Mouse (Mus musculus): ENCODE results near the gene Mars. TPM values are rescaled to one million over a fixed set of nuclear protein-coding genes. Genes with fewer than 3 reads are reported as not detected.
"Not testable (repeated sequence)": the region's sequence is repeated elsewhere in the genome, so short reads cannot be mapped to it uniquely, and the experiment has no call there.

Gene Mars
- total and polyA plus RNA-seq, 3 experiments: 143 to 224 (median 161) TPM

GRCm38 (mm10) chr10:127314950-127315349, 3.4 kb upstream of the Mars start:
- H3K27ac ChIP-seq (ENCODE audit: insufficient read depth, low read depth); H3K4me2 ChIP-seq (ENCODE audit: insufficient read depth, low read depth, poor library complexity, severe bottlenecking); dilution Hi-C loops (cut with MboI; ENCODE audit: extremely low pct_ligation_motif_present, extremely low pct_unique_long_range_greater_than_20kb, low sequenced_read_pairs); H3K4me3 ChIP-seq (replicated peaks in 1 of 3; ENCODE audit: low read depth in 2 of 3, low read length in 2 of 3, poor library complexity in 1 of 3); DNase-seq (ENCODE audit: extremely low read depth); in situ Hi-C loops (cut with MboI; ENCODE audit: low pct_ligation_motif_present, low pct_unique_long_range_greater_than_20kb, low sequenced_read_pairs); H3K9me3 ChIP-seq (replicated peaks; ENCODE audit: low read length); H3K9ac ChIP-seq (ENCODE audit: insufficient read depth, low read depth); H3K4me1 ChIP-seq (ENCODE audit: control insufficient read depth in 1 of 2, insufficient read depth in 2 of 2); H3K27me3 ChIP-seq (replicated peaks); H3K36me3 ChIP-seq (replicated peaks in 1 of 2; ENCODE audit: control insufficient read depth in 1 of 2, insufficient read depth in 1 of 2, low read length in 1 of 2): not testable (repeated sequence)
- peaks cover 10% of the 10 kb centered on the region for H3K79me2 ChIP-seq (replicated peaks; ENCODE audit: control insufficient read depth, extremely low read depth, insufficient read depth, poor library complexity, severe bottlenecking)
- TF ChIP-seq CTCF (conservative IDR thresholded peaks at IDR 0.05 in 1 of 2, IDR thresholded peaks at IDR 0.05 in 1 of 2; ENCODE audit: low read depth in 2 of 2, low read length in 2 of 2): peak in 1 of 2 experiments; percentile 27; a peak in 2 of 4 replicates

- H3K79me2 ChIP-seq (replicated peaks; ENCODE audit: control insufficient read depth, extremely low read depth, insufficient read depth, poor library complexity, severe bottlenecking): peaks cover 18% of the 10 kb centered on the region
- in situ Hi-C loops (cut with MboI; ENCODE audit: low pct_ligation_motif_present, low pct_unique_long_range_greater_than_20kb, low sequenced_read_pairs); H3K9ac ChIP-seq (ENCODE audit: insufficient read depth, low read depth); H3K4me2 ChIP-seq (ENCODE audit: insufficient read depth, low read depth, poor library complexity, severe bottlenecking); H3K9me3 ChIP-seq (replicated peaks; ENCODE audit: low read length); H3K27me3 ChIP-seq (replicated peaks); DNase-seq (ENCODE audit: extremely low read depth); H3K27ac ChIP-seq (ENCODE audit: insufficient read depth, low read depth); H3K4me3 ChIP-seq (replicated peaks in 1 of 3; ENCODE audit: low read depth in 2 of 3, low read length in 2 of 3, poor library complexity in 1 of 3); dilution Hi-C loops (cut with MboI; ENCODE audit: extremely low pct_ligation_motif_present, extremely low pct_unique_long_range_greater_than_20kb, low sequenced_read_pairs): not testable (repeated sequence)
- H3K36me3 ChIP-seq (replicated peaks in 1 of 2; ENCODE audit: control insufficient read depth in 1 of 2, insufficient read depth in 1 of 2, low read length in 1 of 2): peaks cover 12 to 14% of the 10 kb centered on the region in 2 experiments
- peaks cover 5 to 17% of the 10 kb centered on the region in 2 experiments for H3K4me1 ChIP-seq (ENCODE audit: control insufficient read depth in 1 of 2, insufficient read depth in 2 of 2)
Measured at GRCm38 (mm10) chr10:127313516-127313915, 1.9 kb upstream of the Mars start.

DNA sequence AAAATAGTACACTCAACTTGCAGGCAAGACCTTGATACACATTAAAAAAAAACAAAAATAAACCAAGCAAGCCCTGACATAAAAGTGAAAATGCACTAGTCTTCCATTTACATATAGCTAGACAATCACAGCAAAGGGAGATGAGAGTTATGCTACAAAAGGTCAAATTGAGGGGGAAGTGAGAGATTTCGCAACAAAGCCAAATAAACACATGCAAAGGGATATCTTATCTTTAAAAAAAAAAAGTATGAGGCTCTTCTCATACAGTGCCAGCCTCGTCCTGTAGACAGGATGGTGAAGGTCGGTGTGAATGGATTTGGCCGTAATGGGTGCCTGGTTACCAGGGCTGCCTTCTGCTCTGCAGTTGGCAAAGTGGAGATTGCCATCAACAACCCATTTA, 1.3 kb upstream of the Mars start:
- in situ Hi-C loops (cut with MboI; ENCODE audit: low pct_ligation_motif_present, low pct_unique_long_range_greater_than_20kb, low sequenced_read_pairs): no loop called here
- no peak overlapping the region for H3K9ac ChIP-seq (ENCODE audit: insufficient read depth, low read depth)
- TF ChIP-seq ZMIZ1 (IDR thresholded peaks at IDR 0.05; ENCODE audit: low read depth, low read length) (no peak), MYC (IDR thresholded peaks at IDR 0.05; ENCODE audit: low read depth, low read length) (no peak), RCOR1 (conservative IDR thresholded peaks at IDR 0.05; ENCODE audit: low read depth, low read length) (no peak)

DNA sequence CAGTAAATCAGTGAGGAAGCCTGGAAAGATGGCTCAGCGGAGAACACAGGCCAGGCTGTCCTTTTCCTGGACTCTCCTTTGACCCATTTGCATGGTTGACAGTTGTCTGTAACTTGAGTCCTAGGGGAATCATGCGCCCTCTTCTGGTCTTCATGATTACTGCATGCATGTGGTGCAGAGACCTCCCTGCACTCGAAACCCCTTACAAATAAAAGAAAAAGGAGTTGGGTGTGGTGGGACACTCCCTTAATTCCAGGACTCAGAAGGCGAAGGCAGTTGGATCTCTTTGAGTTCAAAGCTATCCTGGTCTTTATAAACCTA, 730 bp upstream of the Mars start:
- Histone ChIP-seq H3K9me3 (replicated peaks; ENCODE audit: low read length) (no peaks in the 10 kb centered on the region), H3K27ac (ENCODE audit: insufficient read depth, low read depth) (peak overlapping the region; percentile 91; the same call in 1 of the 2 replicates), H3K27me3 (replicated peaks) (no peaks in the 10 kb centered on the region), H3K79me2 (replicated peaks; ENCODE audit: control insufficient read depth, extremely low read depth, insufficient read depth, poor library complexity, severe bottlenecking) (peaks cover 19% of the 10 kb centered on the region), H3K9ac (ENCODE audit: insufficient read depth, low read depth) (peak overlapping the region; percentile 93), H3K4me1 (ENCODE audit: control insufficient read depth in 1 of 2, insufficient read depth in 2 of 2) (peaks cover 5 to 17% of the 10 kb centered on the region in 2 experiments), H3K4me2 (ENCODE audit: insufficient read depth, low read depth, poor library complexity, severe bottlenecking) (peak overlapping the region; percentile 29), H3K36me3 (replicated peaks in 1 of 2; ENCODE audit: control insufficient read depth in 1 of 2, insufficient read depth in 1 of 2, low read length in 1 of 2) (peaks cover 24 to 26% of the 10 kb centered on the region in 2 experiments), H3K4me3 (replicated peaks in 1 of 3; ENCODE audit: low read depth in 2 of 3, low read length in 2 of 3, poor library complexity in 1 of 3) (peak overlapping the region; percentile 80 to 97 (median 83))
- peak; percentile 90 for DNase-seq (ENCODE audit: extremely low read depth)
- in situ Hi-C loops (cut with MboI; ENCODE audit: low pct_ligation_motif_present, low pct_unique_long_range_greater_than_20kb, low sequenced_read_pairs) (no loop called here), dilution Hi-C loops (cut with MboI; ENCODE audit: extremely low pct_ligation_motif_present, extremely low pct_unique_long_range_greater_than_20kb, low sequenced_read_pairs) (no loop called here)
- TF ChIP-seq ETS1 (conservative IDR thresholded peaks at IDR 0.05; ENCODE audit: low read depth, low read length) (peak; percentile 42; the same call in 1 of the 2 replicates), POLR2AphosphoS2 (IDR thresholded peaks at IDR 0.05; ENCODE audit: low read depth, low read length) (no peak), ZC3H11A (IDR thresholded peaks at IDR 0.05; ENCODE audit: low read depth, low read length) (no peak), MAX (IDR thresholded peaks at IDR 0.05; ENCODE audit: low read length) (peak; percentile 48; the same call in 1 of the 2 replicates), TCF12 (IDR thresholded peaks at IDR 0.05; ENCODE audit: low read depth, low read length) (no peak), RCOR1 (conservative IDR thresholded peaks at IDR 0.05; ENCODE audit: low read depth, low read length) (no peak), PAX5 (IDR thresholded peaks at IDR 0.05; ENCODE audit: low read length) (no peak), ELF1 (IDR thresholded peaks at IDR 0.05; ENCODE audit: low read depth, low read length) (peak; percentile 50; the same call in 1 of the 2 replicates), CTCF (conservative IDR thresholded peaks at IDR 0.05 in 1 of 2, IDR thresholded peaks at IDR 0.05 in 1 of 2; ENCODE audit: low read depth in 2 of 2, low read length in 2 of 2) (peak; percentile 88 to 90), POLR2A (IDR thresholded peaks at IDR 0.05; ENCODE audit: low read depth, low read length) (no peak), MYC (IDR thresholded peaks at IDR 0.05; ENCODE audit: low read depth, low read length) (peak; percentile 79; the same call in 1 of the 2 replicates), MAZ (IDR thresholded peaks at IDR 0.05; ENCODE audit: low read depth, low read length) (no peak), SIN3A (IDR thresholded peaks at IDR 0.05; ENCODE audit: low read length) (peak; percentile 94), USF1 (IDR thresholded peaks at IDR 0.05; ENCODE audit: low read depth, low read length) (no peak), MAFK (IDR thresholded peaks at IDR 0.05; ENCODE audit: insufficient replicate concordance, low read length) (no peak), SMC3 (IDR thresholded peaks at IDR 0.05; ENCODE audit: low read depth, low read length) (peak; percentile 68), USF2 (conservative IDR thresholded peaks at IDR 0.05; ENCODE audit: low read depth, low read length) (no peak), HCFC1 (IDR thresholded peaks at IDR 0.05; ENCODE audit: low read depth, low read length) (peak; percentile 37; the same call in 1 of the 2 replicates)

More for the DNA sequence above, 1.3 kb upstream of the Mars start:
- Histone ChIP-seq H3K27me3 (replicated peaks) (no peaks in the 10 kb centered on the region), H3K27ac (ENCODE audit: insufficient read depth, low read depth) (no peak overlapping the region), H3K4me2 (ENCODE audit: insufficient read depth, low read depth, poor library complexity, severe bottlenecking) (no peak overlapping the region; the same call in 1 of the 2 replicates), H3K4me1 (ENCODE audit: control insufficient read depth in 1 of 2, insufficient read depth in 2 of 2) (peaks cover 5 to 17% of the 10 kb centered on the region in 2 experiments), H3K36me3 (replicated peaks in 1 of 2; ENCODE audit: control insufficient read depth in 1 of 2, insufficient read depth in 1 of 2, low read length in 1 of 2) (peaks cover 18 to 21% of the 10 kb centered on the region in 2 experiments), H3K4me3 (replicated peaks in 1 of 3; ENCODE audit: low read depth in 2 of 3, low read length in 2 of 3, poor library complexity in 1 of 3) (no peak overlapping the region), H3K79me2 (replicated peaks; ENCODE audit: control insufficient read depth, extremely low read depth, insufficient read depth, poor library complexity, severe bottlenecking) (peaks cover 19% of the 10 kb centered on the region), H3K9me3 (replicated peaks; ENCODE audit: low read length) (no peaks in the 10 kb centered on the region)
- dilution Hi-C loops (cut with MboI; ENCODE audit: extremely low pct_ligation_motif_present, extremely low pct_unique_long_range_greater_than_20kb, low sequenced_read_pairs): no loop called here
- DNase-seq (ENCODE audit: extremely low read depth): no peak

All from CH12.LX (cell line).